Mouse (Mus musculus): ENCODE measurements around the gene Fignl2. TPM values are rescaled to one million over a fixed set of nuclear protein-coding genes. Genes with fewer than 3 reads are reported as not detected.

Gene Fignl2
- polyA plus RNA-seq, 1 experiment from 2014 or later: 0.41 TPM

- 7% methylated on average over 5 of the region's 5 CpGs for WGBS
- ATAC-seq (ENCODE audit: low FRiP score): no peak
- Histone ChIP-seq H3K27me3 (0 out of 2 replicates have a peak, but pooled peaks cover 4% of the 10 kb centered on the region), H3K4me3 (peak overlapping the region; percentile 97), H3K9ac (peak overlapping the region; percentile 99), H3K4me2 (replicated peaks) (peak overlapping the region; percentile 87), H3K36me3 (0 out of 2 replicates have a peak, but pooled peaks cover 4% of the 10 kb centered on the region), H3K4me1 (peaks cover 68% of the 10 kb centered on the region), H3K9me3 (replicated peaks) (no peaks in the 10 kb centered on the region), H3K27ac (peak overlapping the region; percentile 97)
These were observed 2.7 kb downstream of the Fignl2 start for GRCm38 (mm10) chr15:101075656-101076055.

DNA sequence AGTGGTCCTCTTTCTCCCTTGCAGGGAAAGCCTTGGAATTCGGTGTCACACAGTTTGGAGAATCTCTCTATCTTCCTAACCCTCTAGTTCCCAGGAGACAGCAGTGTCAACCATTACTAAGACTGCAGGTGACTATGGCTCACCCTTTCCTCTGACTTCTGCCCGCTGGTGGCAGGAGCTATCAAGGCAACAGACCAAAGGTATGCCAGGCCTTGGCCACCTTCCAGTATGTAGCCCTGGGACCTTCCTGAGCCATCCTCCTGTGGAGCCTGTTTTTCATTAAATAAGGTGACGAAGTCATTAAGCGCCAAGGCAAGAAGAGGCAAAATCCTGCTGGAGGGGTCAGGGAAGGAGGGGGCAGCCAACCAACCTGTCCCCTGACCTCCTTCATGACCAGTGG, 3.2 kb downstream of the Fignl2 start:
- no peaks in the 10 kb centered on the region for H3K9me3 ChIP-seq (replicated peaks)
- H3K9ac ChIP-seq: no peak overlapping the region

GRCm38 (mm10) chr15:101074067-101074466, 4.3 kb downstream of the Fignl2 start:
- Histone ChIP-seq H3K4me2 (replicated peaks) (no peak overlapping the region), H3K4me1 (peaks cover 73% of the 10 kb centered on the region), H3K27ac (no peak overlapping the region), H3K36me3 (0 out of 2 replicates have a peak, but pooled peaks cover 4% of the 10 kb centered on the region), H3K9me3 (replicated peaks) (no peaks in the 10 kb centered on the region), H3K27me3 (0 out of 2 replicates have a peak, but pooled peaks cover 4% of the 10 kb centered on the region), H3K4me3 (no peak overlapping the region), H3K9ac (no peak overlapping the region)
- ATAC-seq (ENCODE audit: low FRiP score): no peak
- 77% methylated on average over 5 of the region's 5 CpGs for WGBS

More for the DNA sequence above, 3.2 kb downstream of the Fignl2 start:
- ATAC-seq (ENCODE audit: low FRiP score): no peak
- Histone ChIP-seq H3K4me2 (replicated peaks) (peak overlapping the region; percentile 87), H3K36me3 (0 out of 2 replicates have a peak, but pooled peaks cover 4% of the 10 kb centered on the region), H3K27ac (peak overlapping the region; percentile 97; the same call in 1 of the 2 replicates), H3K4me3 (0 out of 2 replicates have a peak overlapping the region, but pooled peaks have one; percentile 97), H3K4me1 (peaks cover 68% of the 10 kb centered on the region), H3K27me3 (0 out of 2 replicates have a peak, but pooled peaks cover 4% of the 10 kb centered on the region)
- 57% methylated on average over 4 of the region's 4 CpGs for WGBS

- Histone ChIP-seq H3K4me1 (peaks cover 77% of the 10 kb centered on the region), H3K27me3 (no peaks in the 10 kb centered on the region), H3K27ac (no peak overlapping the region), H3K9me3 (replicated peaks) (no peaks in the 10 kb centered on the region), H3K9ac (no peak overlapping the region), H3K4me2 (replicated peaks) (no peak overlapping the region), H3K36me3 (0 out of 2 replicates have a peak, but pooled peaks cover 4% of the 10 kb centered on the region), H3K4me3 (no peak overlapping the region)
- 74% methylated on average over 2 of the region's 2 CpGs for WGBS
- ATAC-seq (ENCODE audit: low FRiP score): no peak
These were observed 5.6 kb downstream of the Fignl2 start for GRCm38 (mm10) chr15:101072736-101073135.

GRCm38 (mm10) chr15:101070762-101071161, 7.6 kb downstream of the Fignl2 start:
- Histone ChIP-seq H3K4me2 (replicated peaks) (no peak overlapping the region), H3K36me3 (0 out of 2 replicates have a peak, but pooled peaks cover 4% of the 10 kb centered on the region), H3K27me3 (no peaks in the 10 kb centered on the region), H3K4me3 (no peak overlapping the region), H3K9me3 (replicated peaks) (no peaks in the 10 kb centered on the region), H3K4me1 (peaks cover 78% of the 10 kb centered on the region), H3K27ac (peak overlapping the region; percentile 40; the same call in 1 of the 2 replicates), H3K9ac (peak overlapping the region; percentile 41; the same call in 1 of the 2 replicates)
- WGBS: 20% methylated on average over 5 of the region's 5 CpGs
- ATAC-seq (ENCODE audit: low FRiP score): no peak

- Histone ChIP-seq H3K27me3 (no peaks in the 10 kb centered on the region), H3K27ac (peak overlapping the region; percentile 86), H3K4me2 (replicated peaks) (no peak overlapping the region), H3K9ac (no peak overlapping the region; the same call in 1 of the 2 replicates), H3K9me3 (replicated peaks) (no peaks in the 10 kb centered on the region), H3K4me3 (no peak overlapping the region), H3K4me1 (peaks cover 78% of the 10 kb centered on the region), H3K36me3 (0 out of 2 replicates have a peak, but pooled peaks cover 4% of the 10 kb centered on the region)
- 37% methylated on average over 9 of the region's 9 CpGs for WGBS
- no peak for ATAC-seq (ENCODE audit: low FRiP score)
These were observed 8.7 kb downstream of the Fignl2 start for GRCm38 (mm10) chr15:101069641-101070190.

- WGBS: 52% methylated on average over 4 of the region's 4 CpGs
These were observed 9.7 kb downstream of the Fignl2 start for GRCm38 (mm10) chr15:101068671-101069070.

DNA sequence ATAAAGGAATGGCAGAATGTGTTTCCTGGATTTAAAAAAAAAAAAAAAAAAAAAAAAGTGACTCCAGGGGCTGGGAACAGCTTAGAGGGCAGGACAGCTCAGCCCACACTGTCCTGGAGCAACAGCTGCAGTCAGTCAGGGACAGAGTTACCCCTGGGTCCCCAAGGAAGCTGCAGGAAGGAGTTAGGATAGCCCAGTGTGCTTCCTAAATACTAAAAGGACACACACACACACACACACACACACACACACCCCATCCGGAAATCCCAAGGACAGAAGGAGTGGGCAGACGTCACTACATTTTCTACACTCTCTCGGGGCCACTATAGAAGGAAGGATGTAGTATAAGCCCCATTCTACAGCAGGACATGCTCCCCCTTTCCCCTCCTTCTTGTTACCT, 10.3 kb downstream of the Fignl2 start:
- ATAC-seq (ENCODE audit: low FRiP score): no peak
- Histone ChIP-seq H3K4me3 (no peak overlapping the region), H3K9me3 (replicated peaks) (no peaks in the 10 kb centered on the region), H3K27ac (peak overlapping the region; percentile 86), H3K4me2 (replicated peaks) (no peak overlapping the region), H3K36me3 (peaks cover 3% of the 10 kb centered on the region; the same call in 1 of the 2 replicates), H3K9ac (no peak overlapping the region), H3K4me1 (peaks cover 80% of the 10 kb centered on the region), H3K27me3 (no peaks in the 10 kb centered on the region)
- WGBS: 47% methylated on average over 3 of the region's 3 CpGs

More at GRCm38 (mm10) chr15:101068671-101069070, 9.7 kb downstream of the Fignl2 start:
- Histone ChIP-seq H3K4me1 (peaks cover 76% of the 10 kb centered on the region), H3K9me3 (replicated peaks) (no peaks in the 10 kb centered on the region), H3K27ac (peak overlapping the region; percentile 86; the same call in 1 of the 2 replicates), H3K36me3 (peaks cover 4% of the 10 kb centered on the region; the same call in 1 of the 2 replicates), H3K27me3 (no peaks in the 10 kb centered on the region), H3K9ac (no peak overlapping the region), H3K4me2 (replicated peaks) (no peak overlapping the region), H3K4me3 (no peak overlapping the region)
- ATAC-seq (ENCODE audit: low FRiP score): no peak

DNA sequence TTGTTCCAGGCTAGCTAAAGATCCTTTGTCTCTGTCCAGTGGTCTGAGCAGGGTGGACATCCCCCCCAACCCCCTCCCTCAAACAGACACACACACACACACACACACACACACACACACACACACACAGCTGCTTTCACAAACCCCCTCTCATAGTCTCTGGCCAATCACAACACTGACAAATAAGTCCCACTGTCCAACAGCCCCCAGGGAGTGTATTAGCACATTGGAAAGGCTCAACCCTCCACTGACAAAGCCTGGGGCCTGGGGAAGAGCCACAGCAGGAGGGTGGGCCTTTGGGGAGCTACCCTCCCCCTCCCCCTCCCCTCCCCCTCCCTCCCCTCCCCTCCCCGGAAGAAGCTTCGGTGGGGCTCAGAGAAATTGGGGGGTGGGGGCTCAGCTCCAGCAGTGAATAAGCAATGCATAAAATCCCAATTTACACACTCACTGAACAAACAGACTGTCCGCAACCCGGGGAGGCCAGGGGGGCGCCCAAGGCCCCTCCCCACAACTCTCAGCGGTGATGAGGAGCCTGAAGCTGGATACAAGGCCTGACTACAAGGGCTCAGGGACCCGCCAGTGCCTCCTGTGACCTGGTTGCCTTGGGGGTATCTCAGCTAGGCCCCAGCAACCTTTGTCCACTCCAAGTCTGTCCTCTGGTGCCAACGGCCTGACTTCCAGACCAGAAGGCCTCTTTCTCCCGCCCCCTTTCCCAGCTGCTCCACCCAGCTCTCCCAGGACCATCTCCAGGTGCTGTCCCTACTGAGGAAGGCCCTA, 11.3 kb downstream of the Fignl2 start:
- peak overlapping the region; percentile 26 for H3K4me2 ChIP-seq (replicated peaks)
- WGBS: 2% methylated on average over 6 of the region's 9 CpGs

GRCm38 (mm10) chr15:101066364-101066847, 12.0 kb downstream of the Fignl2 start:
- H3K4me3 ChIP-seq: no peak overlapping the region

More for the DNA sequence above, 11.3 kb downstream of the Fignl2 start:
- peak; percentile 81 for ATAC-seq (ENCODE audit: low FRiP score)
- peak overlapping the region; percentile 18; the same call in 1 of the 2 replicates for H3K9ac ChIP-seq
- peaks cover 89% of the 10 kb centered on the region for H3K4me1 ChIP-seq
- no peaks in the 10 kb centered on the region for H3K27me3 ChIP-seq
- no peaks in the 10 kb centered on the region for H3K9me3 ChIP-seq (replicated peaks)
- no peak overlapping the region for H3K4me3 ChIP-seq
- H3K27ac ChIP-seq: peak overlapping the region; percentile 86
- H3K36me3 ChIP-seq: peaks cover 3% of the 10 kb centered on the region; the same call in 1 of the 2 replicates

DNA sequence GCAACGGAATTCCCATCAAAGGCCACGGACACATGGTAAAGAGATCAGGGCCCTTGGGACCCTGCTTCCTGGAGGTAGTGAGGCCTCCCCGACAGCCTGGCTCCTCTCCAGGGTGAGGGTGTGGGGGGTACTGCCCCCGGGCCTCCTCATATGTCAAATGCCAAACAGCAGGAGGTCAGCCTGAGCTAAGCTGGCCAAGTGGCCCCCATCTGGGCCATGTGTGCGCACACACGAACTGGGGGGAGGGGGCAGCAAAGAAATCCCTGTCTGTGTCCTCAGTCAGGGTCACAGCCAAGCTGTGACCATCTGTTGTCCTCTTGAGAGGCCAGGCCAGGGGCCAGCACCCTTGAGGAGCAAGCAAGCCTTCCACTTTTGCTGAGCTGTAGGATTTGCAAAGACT, 13.3 kb downstream of the Fignl2 start:
- 9% methylated on average over 6 of the region's 6 CpGs for WGBS
- no peaks in the 10 kb centered on the region for H3K27me3 ChIP-seq
- no peaks in the 10 kb centered on the region for H3K9me3 ChIP-seq (replicated peaks)
- H3K4me1 ChIP-seq: peaks cover 84% of the 10 kb centered on the region
- no peak overlapping the region for H3K4me2 ChIP-seq (replicated peaks)
- H3K9ac ChIP-seq: no peak overlapping the region
- ATAC-seq (ENCODE audit: low FRiP score): no peak
- H3K36me3 ChIP-seq: peaks cover 3% of the 10 kb centered on the region; the same call in 1 of the 2 replicates
- no peak overlapping the region for H3K4me3 ChIP-seq
- H3K27ac ChIP-seq: peak overlapping the region; percentile 37; the same call in 1 of the 2 replicates

More at GRCm38 (mm10) chr15:101066364-101066847, 12.0 kb downstream of the Fignl2 start:
- Histone ChIP-seq H3K9ac (peak overlapping the region; percentile 18), H3K9me3 (replicated peaks) (no peaks in the 10 kb centered on the region), H3K4me2 (replicated peaks) (peak overlapping the region; percentile 26; the same call in 1 of the 2 replicates), H3K4me1 (peaks cover 88% of the 10 kb centered on the region), H3K27me3 (no peaks in the 10 kb centered on the region), H3K27ac (peak overlapping the region; percentile 86), H3K36me3 (peaks cover 3% of the 10 kb centered on the region; the same call in 1 of the 2 replicates)
- 3% methylated on average over 6 of the region's 6 CpGs for WGBS
- ATAC-seq (ENCODE audit: low FRiP score): peak; percentile 53

Measured in hindbrain, embryonic 12.5 days (tissue).